Mouse (Mus musculus) liver, embryonic 14.5 days (tissue): ENCODE results near the gene Chic2.

Source experiments
- CTCF ChIP-seq: IDR thresholded peaks from 2 replicates; pipeline ENCODE4 v1.5.1; 2016; ENCODE audit warnings: antibody characterized with exemption, low read depth, control low read depth
- EP300 ChIP-seq: IDR thresholded peaks from 2 replicates; pipeline ENCODE4 v1.6.1; 2016; ENCODE audit warnings: antibody characterized with exemption, low read depth

GRCm38 (mm10) chr5:75073167-75073566 is 28.6 kb upstream of the Chic2 start:
- TF ChIP-seq EP300 (no peak), CTCF (no peak)
